Mouse (Mus musculus): ENCODE results near the gene Fam3c. TPM values are rescaled to one million over a fixed set of nuclear protein-coding genes. Genes with fewer than 3 reads are reported as not detected.

The Fam3c gene
- total RNA-seq, 1 experiment from 2014 or later: 79.3 TPM

- ATAC-seq (replicated peaks in 1 of 2; ENCODE audit: insufficient read depth in 1 of 2, low FRiP score in 2 of 2, low TSS enrichment in 1 of 2, low read depth in 1 of 2, poor library complexity in 2 of 2, severe bottlenecking in 2 of 2): no peak
These were observed 25.7 kb downstream of the Fam3c start for GRCm38 (mm10) chr6:22330169-22330960.

GRCm38 (mm10) chr6:22327931-22328330, 28.1 kb downstream of the Fam3c start:
- ATAC-seq (replicated peaks in 1 of 2; ENCODE audit: insufficient read depth in 1 of 2, low FRiP score in 2 of 2, low TSS enrichment in 1 of 2, low read depth in 1 of 2, poor library complexity in 2 of 2, severe bottlenecking in 2 of 2): no peak

- no peak for ATAC-seq (replicated peaks in 1 of 2; ENCODE audit: insufficient read depth in 1 of 2, low FRiP score in 2 of 2, low TSS enrichment in 1 of 2, low read depth in 1 of 2, poor library complexity in 2 of 2, severe bottlenecking in 2 of 2)
These were observed 29.0 kb downstream of the Fam3c start for GRCm38 (mm10) chr6:22327091-22327490.

GRCm38 (mm10) chr6:22326289-22326688, 29.8 kb downstream of the Fam3c start:
- no peak for ATAC-seq (replicated peaks in 1 of 2; ENCODE audit: insufficient read depth in 1 of 2, low FRiP score in 2 of 2, low TSS enrichment in 1 of 2, low read depth in 1 of 2, poor library complexity in 2 of 2, severe bottlenecking in 2 of 2)

GRCm38 (mm10) chr6:22325364-22326072, 30.5 kb downstream of the Fam3c start:
- peak; percentile 79 to 89 for ATAC-seq (replicated peaks in 1 of 2; ENCODE audit: insufficient read depth in 1 of 2, low FRiP score in 2 of 2, low TSS enrichment in 1 of 2, low read depth in 1 of 2, poor library complexity in 2 of 2, severe bottlenecking in 2 of 2)

GRCm38 (mm10) chr6:22298059-22298458, 58.0 kb downstream of the Fam3c start:
- no peak for ATAC-seq (replicated peaks in 1 of 2; ENCODE audit: insufficient read depth in 1 of 2, low FRiP score in 2 of 2, low TSS enrichment in 1 of 2, low read depth in 1 of 2, poor library complexity in 2 of 2, severe bottlenecking in 2 of 2)

- no peak for ATAC-seq (replicated peaks in 1 of 2; ENCODE audit: insufficient read depth in 1 of 2, low FRiP score in 2 of 2, low TSS enrichment in 1 of 2, low read depth in 1 of 2, poor library complexity in 2 of 2, severe bottlenecking in 2 of 2)
These were observed 59.0 kb downstream of the Fam3c start for GRCm38 (mm10) chr6:22297028-22297427.

- no peak for ATAC-seq (replicated peaks in 1 of 2; ENCODE audit: insufficient read depth in 1 of 2, low FRiP score in 2 of 2, low TSS enrichment in 1 of 2, low read depth in 1 of 2, poor library complexity in 2 of 2, severe bottlenecking in 2 of 2)
These were observed 62.1 kb downstream of the Fam3c start for GRCm38 (mm10) chr6:22293922-22294321.

GRCm38 (mm10) chr6:22292056-22292455, 64.0 kb downstream of the Fam3c start:
- no peak for ATAC-seq (replicated peaks in 1 of 2; ENCODE audit: insufficient read depth in 1 of 2, low FRiP score in 2 of 2, low TSS enrichment in 1 of 2, low read depth in 1 of 2, poor library complexity in 2 of 2, severe bottlenecking in 2 of 2)

GRCm38 (mm10) chr6:22290790-22291189, 65.3 kb downstream of the Fam3c start:
- ATAC-seq (replicated peaks in 1 of 2; ENCODE audit: insufficient read depth in 1 of 2, low FRiP score in 2 of 2, low TSS enrichment in 1 of 2, low read depth in 1 of 2, poor library complexity in 2 of 2, severe bottlenecking in 2 of 2): no peak

- ATAC-seq (replicated peaks in 1 of 2; ENCODE audit: insufficient read depth in 1 of 2, low FRiP score in 2 of 2, low TSS enrichment in 1 of 2, low read depth in 1 of 2, poor library complexity in 2 of 2, severe bottlenecking in 2 of 2): no peak
These were observed 66.5 kb downstream of the Fam3c start for GRCm38 (mm10) chr6:22289461-22290021.

- ATAC-seq (replicated peaks in 1 of 2; ENCODE audit: insufficient read depth in 1 of 2, low FRiP score in 2 of 2, low TSS enrichment in 1 of 2, low read depth in 1 of 2, poor library complexity in 2 of 2, severe bottlenecking in 2 of 2): peak; percentile 73 to 85
These were observed 67.1 kb downstream of the Fam3c start for GRCm38 (mm10) chr6:22288737-22289460.

GRCm38 (mm10) chr6:22288004-22288736, 67.9 kb downstream of the Fam3c start, which contains the start of gene Wnt16:
TSS of gene Wnt16 (plus strand) at chr6:22288227.
- ATAC-seq (replicated peaks in 1 of 2; ENCODE audit: insufficient read depth in 1 of 2, low FRiP score in 2 of 2, low TSS enrichment in 1 of 2, low read depth in 1 of 2, poor library complexity in 2 of 2, severe bottlenecking in 2 of 2): peak in 1 of 2 experiments; percentile 16; a peak in 1 of 4 replicates

- ATAC-seq (replicated peaks in 1 of 2; ENCODE audit: insufficient read depth in 1 of 2, low FRiP score in 2 of 2, low TSS enrichment in 1 of 2, low read depth in 1 of 2, poor library complexity in 2 of 2, severe bottlenecking in 2 of 2): peak; percentile 63 to 72
These were observed 73.6 kb downstream of the Fam3c start for GRCm38 (mm10) chr6:22282405-22282804.

- peak; percentile 58 to 68 for ATAC-seq (replicated peaks in 1 of 2; ENCODE audit: insufficient read depth in 1 of 2, low FRiP score in 2 of 2, low TSS enrichment in 1 of 2, low read depth in 1 of 2, poor library complexity in 2 of 2, severe bottlenecking in 2 of 2)
These were observed 75.7 kb downstream of the Fam3c start for GRCm38 (mm10) chr6:22280217-22280861.

GRCm38 (mm10) chr6:22277941-22278340, 78.1 kb downstream of the Fam3c start:
- ATAC-seq (replicated peaks in 1 of 2; ENCODE audit: insufficient read depth in 1 of 2, low FRiP score in 2 of 2, low TSS enrichment in 1 of 2, low read depth in 1 of 2, poor library complexity in 2 of 2, severe bottlenecking in 2 of 2): no peak

Measured in hematopoietic stem cell, adult 5-6 weeks (primary cell).